Mouse (Mus musculus) kidney, postnatal 10 days (tissue): ENCODE measurements at regions not wholly inside any gene's neighbourhood (a gene's known extent, or its start where the extent isn't known, plus 50 kb on each side); places are given as distances from the start of the nearest gene placed in this dataset.
"Not testable (repeated sequence)": the region's sequence is repeated elsewhere in the genome, so short reads cannot be mapped to it uniquely, and the experiment has no call there.

Experiments
- DNase-seq: peaks from one replicate; pipeline ENCODE4 v3.0.0; 2021; ENCODE audit warnings: mixed read lengths

DNA sequence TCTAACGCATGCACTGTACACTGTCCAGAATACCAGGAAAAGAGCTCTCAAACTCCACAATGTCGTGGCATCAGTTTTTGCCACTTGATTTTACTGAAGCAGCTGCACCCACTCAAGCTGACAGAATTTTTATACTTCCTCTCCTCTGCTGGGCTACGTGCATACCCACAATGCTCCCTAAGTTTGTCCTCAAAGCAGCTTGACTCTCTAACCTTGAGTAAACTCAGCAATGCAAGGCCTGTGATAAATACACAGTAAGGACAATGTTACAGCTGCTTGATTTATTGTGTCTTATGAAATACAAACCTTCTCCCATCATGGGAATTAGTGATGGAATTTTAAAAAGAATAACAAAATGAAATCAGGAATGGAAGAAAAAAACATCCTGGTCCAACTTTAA, 129.7 kb downstream of the Trmt11 start:
- DNase-seq = peak; percentile 42

DNA sequence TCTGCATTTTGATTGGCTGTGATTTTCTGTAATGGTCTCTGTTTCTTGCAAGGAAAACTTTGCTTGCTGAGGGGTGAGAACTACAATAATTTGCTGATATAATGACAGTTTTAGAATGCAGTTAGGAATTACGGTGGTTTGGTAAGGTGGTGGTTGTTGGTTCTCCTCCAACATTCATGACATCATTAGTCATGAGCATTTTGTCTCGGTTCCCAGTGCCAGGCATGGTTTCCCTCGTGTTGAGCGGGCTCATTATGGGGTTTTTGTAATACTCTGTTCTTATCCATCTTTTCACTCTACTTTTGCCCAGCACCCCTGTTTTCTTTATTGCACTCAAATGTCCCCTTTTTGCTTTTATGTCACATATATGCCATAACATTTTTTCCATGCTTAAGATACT, 149.9 kb downstream of the Trmt11 start:
- no peak for DNase-seq

DNA sequence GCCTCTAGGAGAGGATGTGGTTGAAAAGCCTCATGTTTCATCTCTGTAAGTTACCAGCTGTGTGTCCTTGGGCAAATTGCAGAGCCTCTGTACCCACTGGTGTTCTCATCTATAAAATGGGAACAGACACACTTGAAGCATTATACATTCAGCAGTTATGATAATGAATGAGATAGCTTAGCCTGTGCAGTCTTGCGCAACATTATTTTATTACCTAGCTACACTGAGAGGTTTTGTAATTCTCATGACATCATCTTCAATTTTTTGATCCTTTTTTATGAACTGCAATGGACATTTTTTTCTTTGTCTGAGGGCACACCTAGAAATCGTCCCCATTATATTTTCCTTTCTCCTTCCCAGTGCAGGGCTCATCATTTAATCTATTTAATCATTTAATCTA, 153.5 kb downstream of the Trmt11 start:
- DNase-seq = no peak

DNA sequence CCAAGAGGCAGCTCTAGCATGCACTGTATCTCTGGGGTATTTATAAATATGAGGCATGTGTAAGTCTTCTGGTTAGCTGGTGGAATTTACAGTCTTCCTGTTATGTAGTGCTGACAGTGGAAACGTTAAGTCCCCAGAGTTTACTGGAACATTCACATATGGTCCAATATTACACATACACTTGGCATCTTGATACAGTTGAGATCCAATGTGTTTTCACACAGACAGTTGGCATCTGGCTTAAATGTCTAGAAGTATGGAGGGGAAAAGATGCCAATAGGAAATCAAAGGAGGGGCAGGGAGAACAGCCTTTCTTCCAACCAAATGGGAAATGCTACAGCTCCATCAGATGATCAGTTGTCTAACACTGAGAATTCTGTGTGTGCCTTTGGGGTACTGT, 154.0 kb downstream of the Trmt11 start:
- DNase-seq = no peak

DNA sequence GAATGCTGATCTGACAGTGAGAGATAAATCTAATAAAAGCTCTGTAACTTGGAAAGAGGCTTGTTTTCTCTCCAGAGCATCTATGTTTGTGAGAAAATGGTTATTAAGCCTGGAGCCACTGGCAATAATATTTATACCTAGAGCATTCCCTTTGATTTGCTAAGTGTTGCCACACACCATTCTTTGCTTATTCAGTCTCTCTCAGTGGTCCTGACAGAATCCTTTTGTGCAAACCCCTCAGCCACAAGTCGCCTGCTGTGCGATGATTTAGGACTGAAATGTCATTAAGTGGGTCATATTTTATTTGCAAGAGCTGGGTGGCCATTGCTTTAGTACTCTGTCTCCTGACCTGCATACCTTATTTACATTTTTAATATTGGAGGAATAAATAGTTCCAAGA, 160.7 kb downstream of the Trmt11 start:
- no peak for DNase-seq

DNA sequence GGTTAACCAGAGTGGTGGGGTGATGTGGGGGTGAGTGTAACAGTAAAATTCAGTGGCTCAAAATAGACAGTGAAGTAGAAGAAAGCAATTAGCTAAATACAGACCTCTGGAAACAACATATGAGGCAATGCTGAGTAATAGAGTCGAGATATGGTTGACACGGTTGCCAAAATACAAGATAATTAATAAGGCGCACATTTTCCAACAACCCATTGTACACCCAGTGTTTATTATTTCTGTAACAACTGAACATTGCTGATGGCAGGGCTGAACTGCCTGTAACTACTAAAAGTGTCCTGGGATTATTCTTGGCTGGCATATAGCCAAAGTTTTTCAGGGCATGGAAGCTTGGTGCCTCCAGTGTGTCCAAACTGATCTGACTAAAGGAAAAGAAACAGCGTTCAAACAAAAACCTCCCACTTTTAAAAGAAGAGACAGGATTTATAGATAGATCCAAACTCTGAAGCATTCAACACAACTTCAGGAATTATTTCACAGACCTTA, 174.1 kb downstream of the Trmt11 start:
- DNase-seq = no peak

DNA sequence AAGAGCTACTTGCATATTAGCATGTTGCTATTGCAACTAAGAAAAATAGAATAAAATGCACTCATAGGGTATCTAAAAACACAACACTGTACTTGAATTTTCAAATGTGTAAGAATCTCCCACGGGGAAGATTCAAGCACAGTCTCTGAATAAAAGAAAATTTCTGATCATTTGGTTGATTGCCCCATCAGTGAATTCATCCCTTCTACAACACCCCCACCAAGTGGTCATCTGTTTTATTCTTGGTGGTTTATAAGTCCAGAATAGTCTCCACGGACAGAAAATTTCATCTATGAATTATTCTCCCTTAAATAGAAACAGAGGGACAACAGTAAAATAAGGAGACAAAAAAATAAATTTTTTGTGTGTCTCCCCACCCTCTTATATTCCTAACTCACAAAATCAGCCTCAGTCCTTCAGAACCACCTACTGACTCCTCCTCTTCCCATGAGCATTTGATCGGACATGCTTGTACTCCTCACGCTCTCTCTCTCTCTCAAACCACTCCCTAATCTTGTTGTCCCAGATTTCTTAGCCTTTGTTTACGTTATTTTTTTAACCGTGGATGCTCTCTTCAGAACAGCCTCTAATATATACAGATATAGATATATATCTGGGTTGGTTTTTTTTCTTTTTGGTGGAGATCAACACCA, 181.0 kb downstream of the Trmt11 start:
- peak; percentile 54 for DNase-seq

DNA sequence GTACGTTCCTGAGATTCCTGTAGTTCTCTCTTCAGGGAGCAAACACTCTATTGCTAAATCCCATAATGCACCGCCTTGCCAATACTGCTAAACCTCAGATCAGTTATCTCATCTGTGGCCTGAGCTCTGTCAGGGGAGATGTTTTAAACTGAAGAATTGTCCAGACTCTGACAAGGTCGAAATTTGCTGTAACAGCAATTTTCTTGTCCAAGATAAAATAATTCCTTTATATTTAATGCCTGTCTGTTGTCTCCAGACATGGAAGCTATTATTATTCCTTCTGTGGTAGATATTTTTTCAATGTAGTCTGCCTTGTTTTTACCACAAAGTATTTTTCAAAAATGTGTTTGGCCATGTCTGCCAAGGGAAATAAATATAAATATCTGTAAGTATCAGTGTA, 184.2 kb downstream of the Trmt11 start:
- DNase-seq = no peak

DNA sequence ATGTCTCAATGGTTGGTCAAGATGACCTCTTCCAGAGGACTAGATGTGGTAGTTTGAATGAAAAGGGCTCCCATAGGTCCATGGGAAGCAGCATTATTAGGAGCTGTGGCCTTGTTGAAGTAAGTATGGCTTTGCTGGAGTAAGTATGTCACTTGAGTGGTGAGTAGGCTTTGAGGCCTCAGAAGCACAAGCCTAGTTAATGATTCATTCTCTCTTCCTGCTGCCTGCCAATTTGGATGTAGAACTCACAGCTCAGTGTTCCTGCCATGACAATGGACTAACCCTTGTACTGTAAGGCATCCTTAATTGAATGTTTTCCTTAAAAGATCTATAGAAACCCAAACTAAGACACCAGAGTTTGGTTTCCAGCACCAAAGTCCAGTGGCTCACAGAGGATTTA, 188.8 kb downstream of the Trmt11 start:
- DNase-seq = no peak

DNA sequence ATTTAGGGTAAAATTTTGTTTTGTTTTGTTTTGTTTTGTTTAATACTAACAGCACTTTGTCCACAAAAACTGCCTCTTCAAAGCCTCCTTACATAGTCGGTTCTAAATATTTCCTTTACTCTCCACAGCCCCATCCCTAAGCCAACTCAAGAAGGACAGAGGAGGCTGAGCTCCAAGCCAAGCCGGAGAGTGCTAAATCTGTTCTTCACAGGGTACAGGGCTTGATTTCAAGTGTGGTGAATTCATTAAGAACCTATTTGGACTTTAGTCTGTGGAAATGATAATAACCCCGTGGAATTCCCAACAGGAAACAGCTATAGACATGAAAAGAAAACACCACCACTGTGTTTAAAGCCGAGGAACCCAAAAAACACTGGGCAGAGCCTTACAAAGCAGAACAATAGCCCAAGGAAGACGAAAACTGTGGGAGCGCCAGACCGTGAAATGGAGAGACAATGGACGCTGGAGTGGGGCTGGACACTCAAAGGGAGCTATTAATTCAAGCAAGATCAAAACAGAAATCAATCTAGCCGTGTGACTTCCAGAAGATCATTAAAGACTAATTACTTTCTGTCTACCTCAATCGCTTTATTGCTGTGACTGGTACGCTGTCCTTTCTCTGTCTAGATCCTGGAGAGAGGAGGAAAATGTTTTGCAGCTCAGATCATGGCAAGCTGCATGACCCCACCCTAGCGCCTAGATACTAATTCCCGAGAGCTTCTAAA, 194.7 kb downstream of the Trmt11 start:
- DNase-seq = no peak

DNA sequence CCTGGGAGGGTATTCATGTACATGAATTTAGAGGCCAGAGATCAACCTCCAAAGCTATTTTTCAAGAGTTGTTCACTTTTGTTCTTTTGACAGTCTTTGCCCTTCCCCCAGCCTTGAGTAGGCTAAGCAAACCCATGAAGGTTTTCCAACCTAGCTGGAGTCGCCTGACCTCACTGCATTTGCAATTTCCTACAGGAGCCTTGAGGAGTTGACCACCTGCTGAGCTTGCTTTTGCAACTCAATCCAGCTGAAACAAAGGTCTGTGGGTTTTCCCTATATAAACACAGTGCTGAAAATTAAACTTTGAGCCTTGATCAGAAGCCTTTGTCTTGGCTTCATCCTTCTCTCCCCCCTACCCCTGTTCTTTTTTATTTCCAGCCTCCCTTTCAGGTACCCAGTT, 170.2 kb upstream of the Cenpw start:
- DNase-seq = no peak

DNA sequence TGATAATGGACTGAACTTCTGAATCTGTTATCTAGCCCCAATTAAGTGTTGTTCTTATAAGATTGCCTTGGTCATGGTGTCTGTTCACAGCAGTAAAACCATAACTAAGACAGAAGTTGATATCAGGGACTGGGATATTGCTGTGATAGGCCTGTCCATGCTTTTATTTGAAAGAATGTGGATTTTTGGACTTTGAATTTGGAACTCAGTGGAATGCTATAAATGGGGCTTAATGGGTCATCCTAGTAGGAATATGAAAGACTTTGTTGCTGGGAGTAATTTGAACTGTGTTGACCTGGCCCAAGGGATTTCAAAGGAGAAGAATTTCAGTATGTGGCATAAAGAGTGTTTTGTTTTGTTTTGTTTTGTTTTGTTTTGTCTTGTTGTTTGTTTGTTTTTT, 160.5 kb upstream of the Cenpw start:
- not testable (repeated sequence) for DNase-seq

DNA sequence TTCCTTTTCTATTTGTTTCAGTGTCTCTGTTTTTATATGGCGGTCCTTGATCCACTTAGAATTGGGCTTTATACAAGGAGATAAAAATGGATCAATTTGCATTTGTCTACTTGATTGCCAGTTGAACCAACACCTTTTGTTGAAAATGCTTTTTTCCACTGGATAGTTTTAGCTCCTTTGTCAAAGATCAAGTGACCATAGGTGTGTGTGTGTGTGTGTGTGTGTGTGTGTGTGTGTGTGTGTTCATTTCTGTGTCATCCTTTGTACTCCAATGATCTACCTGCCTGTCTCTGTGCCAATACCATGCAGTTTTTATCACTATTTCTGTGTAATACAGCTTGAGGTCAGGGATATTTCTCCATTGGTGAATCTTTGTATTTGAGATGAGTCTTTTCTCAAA, 158.7 kb upstream of the Cenpw start:
- peak; percentile 26 for DNase-seq

DNA sequence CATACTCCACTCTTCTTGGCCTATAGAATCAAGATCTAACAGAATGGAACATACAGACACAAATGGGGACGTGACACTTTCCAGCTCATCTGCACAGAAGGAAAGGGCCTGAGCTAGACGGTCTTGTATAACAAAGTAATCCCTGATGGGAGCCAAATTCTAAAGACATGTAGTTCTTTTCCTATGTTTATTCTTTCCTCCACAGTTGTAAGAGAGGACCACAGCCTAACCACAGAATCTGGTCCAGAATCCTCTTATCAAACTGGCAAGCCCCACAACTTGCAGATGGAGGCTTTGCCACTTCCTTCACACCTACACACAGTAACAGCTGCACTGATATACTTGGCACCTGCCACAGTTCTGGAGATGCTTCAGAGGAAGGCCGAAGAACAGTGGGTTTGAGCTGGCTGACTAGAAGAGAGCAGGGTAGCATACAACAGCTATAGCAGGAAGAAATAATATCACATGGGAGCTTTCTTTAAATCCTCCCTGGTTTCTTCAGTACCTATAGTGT, 142.7 kb upstream of the Cenpw start:
- DNase-seq = no peak

DNA sequence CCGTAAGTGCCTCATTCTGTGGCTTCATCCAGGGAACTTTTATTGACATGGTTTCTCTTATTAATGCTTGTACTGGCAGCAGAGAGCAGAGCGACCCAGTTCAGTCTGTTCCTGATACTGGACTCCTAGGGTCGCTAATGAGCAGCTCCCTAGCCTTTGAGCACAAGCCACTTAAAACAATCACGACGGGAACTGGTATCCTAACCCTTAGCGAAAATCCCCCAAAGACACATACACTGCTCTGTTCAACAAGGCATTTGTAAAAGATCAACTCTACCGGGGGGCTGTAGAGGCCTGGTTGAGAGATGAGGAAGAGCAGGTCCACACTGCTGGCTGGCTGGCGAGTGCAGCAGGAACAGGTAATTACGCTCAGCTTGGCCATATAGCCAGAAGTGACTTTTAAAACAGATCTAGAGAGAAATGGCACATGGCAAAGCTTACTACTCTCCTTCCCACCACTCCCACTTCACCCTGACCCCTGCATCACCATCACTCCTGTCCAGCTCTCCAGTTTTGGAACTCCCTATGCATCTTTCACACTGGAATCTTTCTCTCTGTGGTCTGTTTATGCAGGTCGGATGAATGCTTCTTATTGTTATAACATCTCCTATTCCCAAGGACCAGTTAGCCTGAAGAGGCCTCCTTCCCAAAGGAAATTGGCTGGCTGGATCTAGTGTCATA, 128.1 kb upstream of the Cenpw start:
- DNase-seq = no peak

DNA sequence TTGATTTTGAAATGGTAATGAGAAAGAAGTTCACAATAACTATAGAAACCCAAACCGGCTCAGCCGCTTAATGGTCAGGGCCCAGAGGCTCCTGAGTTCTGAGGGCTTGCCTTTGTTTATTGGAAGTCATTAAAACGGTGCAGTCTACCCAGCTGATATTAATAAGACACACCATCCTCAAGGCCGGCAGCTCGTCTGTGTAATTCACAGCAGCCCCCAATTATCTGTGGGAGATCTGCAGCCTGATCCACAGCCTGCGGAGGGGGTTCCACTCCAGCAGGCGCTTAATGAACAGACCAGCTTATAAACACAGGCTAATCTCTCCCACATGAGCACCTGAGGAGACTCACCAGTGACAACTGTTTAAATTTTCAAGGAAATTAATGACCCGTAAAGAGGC, 127.5 kb upstream of the Cenpw start:
- DNase-seq = peak; percentile 8

DNA sequence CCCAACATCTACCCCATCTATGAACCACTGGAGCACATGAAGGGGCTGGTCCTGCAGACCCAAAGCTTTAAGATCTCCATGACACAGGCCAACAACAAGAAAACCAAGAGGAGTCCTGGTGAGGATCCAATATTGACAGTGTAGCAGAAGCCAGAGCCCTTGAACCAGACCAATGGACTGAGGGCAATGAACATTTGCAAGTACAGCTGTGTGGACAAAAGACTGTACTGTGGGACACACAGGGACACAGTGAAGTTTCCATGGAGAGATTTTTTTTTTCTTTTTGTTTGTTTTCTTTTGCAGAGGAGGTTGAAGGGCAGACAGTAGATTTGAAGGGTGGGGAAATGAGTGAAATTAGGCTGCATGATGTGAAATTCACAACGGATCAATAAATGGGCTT, 126.5 kb upstream of the Cenpw start:
- no peak for DNase-seq

DNA sequence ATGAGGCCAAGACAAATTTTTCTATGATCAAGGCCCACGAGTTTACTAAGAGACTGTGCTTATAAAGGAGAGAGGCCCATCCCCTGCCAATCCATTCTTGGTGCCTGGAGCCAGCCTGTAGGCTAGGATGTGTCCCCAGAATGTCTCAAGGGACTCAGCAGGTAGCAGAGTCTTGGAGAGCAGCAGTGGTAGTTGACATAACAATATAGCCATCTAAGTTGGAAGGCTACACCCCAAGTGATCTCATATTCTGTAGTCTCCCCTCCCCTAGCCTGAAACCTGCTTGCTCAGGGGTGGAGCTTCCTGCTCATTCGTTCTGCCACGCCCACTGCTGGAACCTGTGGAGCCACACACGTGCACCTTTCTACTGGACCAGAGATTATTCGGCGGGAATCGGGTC, 95.5 kb upstream of the Cenpw start:
- DNase-seq = not testable (repeated sequence)

DNA sequence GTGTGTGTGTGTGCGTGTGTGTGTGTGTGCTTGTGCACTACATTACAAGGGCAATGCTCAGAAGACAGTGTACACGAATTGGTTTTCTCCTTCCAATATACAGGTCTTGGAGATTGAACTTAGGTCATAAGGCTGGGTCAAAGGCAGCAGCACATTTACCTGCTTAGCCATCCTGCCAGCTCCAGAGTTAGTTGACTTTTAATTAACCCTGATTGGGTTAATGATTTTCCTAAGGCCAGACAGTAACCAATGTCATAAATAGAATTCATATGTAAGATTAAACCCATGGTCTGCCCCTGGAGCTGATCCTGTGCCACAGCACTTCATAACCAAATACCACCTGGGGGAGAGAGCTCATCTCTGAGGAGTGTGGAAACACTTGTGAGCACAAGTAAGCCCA, 81.3 kb upstream of the Cenpw start:
- DNase-seq = no peak

DNA sequence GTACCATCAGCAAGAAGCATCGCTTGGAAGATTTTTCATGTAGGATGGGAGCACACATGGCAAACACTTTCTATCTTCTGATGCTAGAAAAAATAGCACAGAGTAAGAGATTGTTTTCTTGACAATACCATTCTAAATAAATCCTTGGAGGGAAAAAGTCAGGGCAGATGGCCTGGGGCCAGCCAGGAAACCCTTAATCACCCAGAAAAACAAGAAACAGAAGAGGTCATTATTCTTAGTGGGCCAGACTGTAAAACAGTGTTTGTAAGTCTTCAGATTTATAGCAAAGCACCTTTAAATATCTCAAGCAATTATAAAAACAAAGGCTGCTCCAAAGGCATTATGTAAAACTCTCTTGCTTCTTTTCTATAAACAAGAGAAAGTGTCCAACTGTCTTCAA, 80.1 kb upstream of the Cenpw start:
- DNase-seq = peak; percentile 62

DNA sequence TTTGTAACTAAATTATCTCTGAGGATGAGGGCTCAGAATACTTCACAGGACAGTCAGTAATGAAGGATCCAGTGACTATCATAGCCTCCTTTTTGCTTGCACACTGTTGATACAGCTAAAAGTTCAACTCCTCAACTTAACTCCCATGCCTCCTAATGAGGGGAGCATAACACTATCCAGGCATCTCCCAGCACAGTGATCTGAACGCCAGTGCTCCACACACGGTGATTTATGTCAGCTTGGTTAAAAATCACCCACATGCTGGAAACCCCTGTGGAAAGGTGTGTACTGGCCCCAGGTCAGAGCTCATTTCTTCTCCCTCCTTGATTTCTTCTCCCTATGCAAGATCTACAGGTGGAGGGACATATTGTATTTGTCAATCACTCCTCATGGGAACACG, 79.6 kb upstream of the Cenpw start:
- DNase-seq = no peak

DNA sequence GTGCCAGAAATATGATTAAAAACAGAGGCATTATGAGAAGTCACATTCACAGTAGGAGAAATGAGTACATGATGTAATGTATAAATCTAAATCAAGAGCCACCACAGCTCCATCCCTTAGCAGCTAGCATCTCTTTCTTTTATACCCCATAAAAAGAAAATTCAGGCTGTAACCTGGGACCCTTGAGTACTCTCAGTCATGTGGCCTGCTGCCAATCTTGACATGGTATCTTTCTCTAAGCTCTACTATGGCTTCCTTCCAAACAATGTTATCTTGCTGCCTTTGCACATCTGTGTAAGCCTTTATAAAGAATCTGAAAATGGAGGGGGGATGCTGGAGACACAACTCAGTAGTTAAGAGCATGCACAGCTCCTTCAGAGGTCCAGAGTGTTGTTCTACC, 78.6 kb upstream of the Cenpw start:
- DNase-seq = peak; percentile 13

DNA sequence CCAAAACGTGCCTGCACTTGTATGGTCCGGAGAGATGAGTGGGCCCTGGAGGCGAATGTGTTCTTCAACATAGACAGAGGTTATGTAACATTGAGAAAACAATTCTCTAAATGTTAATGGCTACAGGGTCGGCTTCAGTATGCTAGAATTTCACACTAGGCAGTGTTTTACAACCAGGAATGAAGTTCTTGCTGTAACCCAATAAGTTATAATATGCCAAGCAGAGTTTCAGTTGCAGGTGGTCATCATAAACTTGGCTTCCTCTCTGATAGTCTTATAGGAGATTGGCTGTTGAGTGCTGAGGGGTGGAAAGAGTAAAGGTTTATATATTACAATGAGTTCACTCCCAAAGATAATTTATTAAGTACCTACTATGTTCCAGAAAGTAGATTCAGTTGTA, 64.8 kb upstream of the Cenpw start:
- no peak for DNase-seq

DNA sequence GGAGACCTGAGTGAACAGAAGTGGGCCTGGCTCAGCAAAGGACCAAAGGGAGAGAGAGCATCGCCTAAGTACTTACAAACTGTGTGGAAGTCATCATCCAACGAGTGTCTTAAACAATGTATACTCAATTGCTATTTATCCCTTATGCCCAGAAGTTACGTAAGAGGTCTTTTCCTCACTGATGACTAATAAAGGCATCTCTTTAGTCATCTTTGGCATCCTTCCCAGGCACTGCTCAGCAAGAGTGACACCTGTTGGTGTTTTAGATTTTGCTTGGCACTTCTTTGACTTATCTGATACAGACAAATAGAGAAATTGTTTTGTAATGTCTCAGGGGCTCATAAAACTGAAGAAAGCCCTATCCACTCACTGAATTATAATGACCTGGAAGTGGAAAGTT, 59.4 kb upstream of the Cenpw start:
- no peak for DNase-seq
